Mouse (Mus musculus): ENCODE results near the gene Cfap74. TPM values are rescaled to one million over a fixed set of nuclear protein-coding genes. Genes with fewer than 3 reads are reported as not detected.

Gene Cfap74
- polyA plus RNA-seq, 1 experiment from 2014 or later = 4.2 TPM

DNA sequence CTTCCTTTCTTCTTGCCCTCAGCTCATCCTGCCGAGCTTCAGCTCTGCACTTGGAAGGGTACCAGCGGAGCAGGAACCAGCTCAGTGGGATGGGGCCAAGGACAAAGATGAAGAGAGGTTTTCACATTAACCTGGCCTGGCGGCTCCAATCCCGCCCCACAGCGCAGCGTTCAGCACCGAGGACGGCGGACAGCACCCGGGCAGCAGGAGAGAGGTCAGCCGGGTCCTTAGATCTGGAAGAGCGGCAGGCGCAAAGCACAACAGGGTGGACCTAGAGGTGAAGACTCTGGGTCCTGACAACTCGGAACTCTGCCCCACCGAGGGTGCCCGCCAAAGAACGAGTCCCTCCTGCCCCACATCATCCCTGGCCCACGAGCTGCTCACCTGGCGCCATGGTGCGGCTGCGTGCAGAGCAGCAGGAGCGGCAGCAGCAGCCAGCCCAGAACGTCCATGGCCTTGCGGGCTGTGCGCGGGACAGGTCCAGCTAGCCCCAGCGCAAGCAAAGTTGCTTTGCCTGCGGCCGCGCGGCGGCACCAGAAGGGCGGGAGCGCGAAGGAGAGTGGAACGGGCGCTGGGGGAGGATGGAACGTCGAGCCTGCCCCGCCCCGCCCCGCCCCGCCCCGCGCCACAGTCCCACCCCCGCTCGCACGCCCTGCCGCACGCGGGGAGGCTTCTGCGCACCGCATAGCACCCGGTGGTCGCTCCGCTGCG, 11.3 kb upstream of the Cfap74 start, which contains the start of gene Gabrd:
Gene Gabrd, minus strand, starts transcription at position 602 of the 711 bp plus-strand sequence.
- peak within 1 kb of the TSS; percentile 79 for H3K4me2 ChIP-seq (ENCODE audit: low read length)
- H3K27ac ChIP-seq (ENCODE audit: low read length) = no peak within 1 kb of the TSS
- peak within 1 kb of the TSS; percentile 51 for H3K9ac ChIP-seq (replicated peaks; ENCODE audit: low read depth, low read length)
- WGBS = 1% methylated on average over 54 of the region's 57 CpGs
- H3K4me1 ChIP-seq (replicated peaks; ENCODE audit: control insufficient read depth, insufficient read depth, low read length) = peaks cover 9% of the 10 kb centered on the region
- peak; percentile 67 for ATAC-seq
- no peaks in the 10 kb centered on the region for H3K9me3 ChIP-seq (ENCODE audit: control insufficient read depth, low read length)
- peak within 1 kb of the TSS; percentile 50 for H3K4me3 ChIP-seq (replicated peaks; ENCODE audit: low read length)
- H3K27me3 ChIP-seq (replicated peaks; ENCODE audit: control insufficient read depth, insufficient read depth, low read length) = peaks cover 28% of the 10 kb centered on the region
- no peaks in the 10 kb centered on the region for H3K36me3 ChIP-seq (ENCODE audit: control insufficient read depth, insufficient read depth)

GRCm38 (mm10) chr4:155398222-155398540, 10.8 kb upstream of the Cfap74 start:
- ATAC-seq = no peak
- peak overlapping the region; percentile 13; the same call in 1 of the 2 replicates for H3K9ac ChIP-seq (replicated peaks; ENCODE audit: low read depth, low read length)
- H3K4me1 ChIP-seq (replicated peaks; ENCODE audit: control insufficient read depth, insufficient read depth, low read length) = peaks cover 9% of the 10 kb centered on the region
- peak overlapping the region; percentile 79 for H3K4me2 ChIP-seq (ENCODE audit: low read length)
- WGBS = 5% methylated on average over 9 of the region's 9 CpGs
- H3K27ac ChIP-seq (ENCODE audit: low read length) = no peak overlapping the region
- H3K36me3 ChIP-seq (ENCODE audit: control insufficient read depth, insufficient read depth) = no peaks in the 10 kb centered on the region
- H3K4me3 ChIP-seq (replicated peaks; ENCODE audit: low read length) = peak overlapping the region; percentile 50
- H3K9me3 ChIP-seq (ENCODE audit: control insufficient read depth, low read length) = no peaks in the 10 kb centered on the region
- peaks cover 28% of the 10 kb centered on the region for H3K27me3 ChIP-seq (replicated peaks; ENCODE audit: control insufficient read depth, insufficient read depth, low read length)

DNA sequence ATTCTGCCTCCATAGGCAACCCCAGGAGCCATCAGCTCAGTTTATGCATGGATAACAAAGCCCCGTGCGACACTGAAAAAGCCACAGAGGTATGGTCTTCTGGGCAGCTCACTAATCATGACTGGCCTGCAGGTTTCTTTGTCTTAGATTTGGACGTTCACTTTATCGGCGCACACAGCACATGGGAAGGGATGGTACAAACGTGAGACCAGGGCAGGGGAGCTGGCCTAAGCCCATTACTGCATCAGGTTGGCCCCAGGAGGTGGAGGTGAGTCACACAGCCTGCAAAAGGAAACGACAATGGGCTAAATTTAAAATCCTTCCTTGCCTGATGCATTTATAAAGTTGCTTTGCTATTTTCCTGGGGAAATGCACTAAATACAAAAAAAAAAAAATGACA, 7.9 kb upstream of the Cfap74 start:
- WGBS = 73% methylated on average over 7 of the region's 7 CpGs
- ATAC-seq = no peak
- no peak overlapping the region for H3K27ac ChIP-seq (ENCODE audit: low read length)
- H3K4me1 ChIP-seq (replicated peaks; ENCODE audit: control insufficient read depth, insufficient read depth, low read length) = peaks cover 9% of the 10 kb centered on the region
- H3K4me2 ChIP-seq (ENCODE audit: low read length) = no peak overlapping the region
- no peaks in the 10 kb centered on the region for H3K36me3 ChIP-seq (ENCODE audit: control insufficient read depth, insufficient read depth)
- H3K4me3 ChIP-seq (replicated peaks; ENCODE audit: low read length) = no peak overlapping the region
- H3K9ac ChIP-seq (replicated peaks; ENCODE audit: low read depth, low read length) = no peak overlapping the region
- H3K27me3 ChIP-seq (replicated peaks; ENCODE audit: control insufficient read depth, insufficient read depth, low read length) = peaks cover 26% of the 10 kb centered on the region
- no peaks in the 10 kb centered on the region for H3K9me3 ChIP-seq (ENCODE audit: control insufficient read depth, low read length)

DNA sequence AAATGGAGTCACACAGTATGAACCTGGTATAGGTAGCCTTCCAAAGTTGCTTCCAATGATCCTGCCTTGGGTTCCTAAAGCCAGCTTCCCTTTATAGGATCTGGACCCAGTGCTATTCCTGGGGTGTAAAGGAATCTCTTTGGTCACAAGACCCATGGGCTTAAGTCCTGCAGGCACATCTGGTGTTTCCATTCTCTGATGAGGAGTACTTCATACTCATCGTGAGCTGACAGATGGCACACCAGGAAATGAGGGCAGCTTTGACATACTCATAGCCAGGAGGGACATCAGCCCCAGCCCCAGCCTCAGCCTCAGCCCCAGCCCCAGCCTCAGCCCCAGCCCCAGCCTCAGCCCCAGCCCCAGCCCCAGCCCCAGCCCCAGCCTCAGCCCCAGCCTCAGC, 6.5 kb upstream of the Cfap74 start:
- Histone ChIP-seq H3K36me3 (ENCODE audit: control insufficient read depth, insufficient read depth) (no peaks in the 10 kb centered on the region), H3K4me1 (replicated peaks; ENCODE audit: control insufficient read depth, insufficient read depth, low read length) (peaks cover 6% of the 10 kb centered on the region), H3K4me3 (replicated peaks; ENCODE audit: low read length) (no peak overlapping the region), H3K9me3 (ENCODE audit: control insufficient read depth, low read length) (no peaks in the 10 kb centered on the region), H3K27me3 (replicated peaks; ENCODE audit: control insufficient read depth, insufficient read depth, low read length) (peaks cover 12% of the 10 kb centered on the region), H3K27ac (ENCODE audit: low read length) (no peak overlapping the region), H3K4me2 (ENCODE audit: low read length) (no peak overlapping the region), H3K9ac (replicated peaks; ENCODE audit: low read depth, low read length) (no peak overlapping the region)
- no peak for ATAC-seq
- 70% methylated on average over 1 of the region's 1 CpGs for WGBS

DNA sequence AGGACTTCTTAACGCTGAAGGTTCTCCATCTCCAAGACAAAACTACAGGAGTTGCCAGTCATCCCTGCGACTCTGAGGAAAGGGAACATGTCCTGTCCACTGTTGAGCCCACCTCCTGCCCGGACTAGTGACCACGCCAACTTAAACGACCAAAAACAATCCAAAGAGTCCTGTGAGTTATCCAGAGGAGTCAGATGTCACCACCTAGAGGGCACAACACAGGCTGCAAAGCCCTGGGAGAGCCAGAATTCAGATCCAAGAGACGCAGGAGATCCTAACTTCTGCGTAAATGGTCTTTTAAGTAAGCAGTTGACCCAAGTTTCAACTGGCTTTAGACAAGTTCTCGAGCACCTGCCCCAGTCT, 314 bp upstream of the Cfap74 start:
- H3K4me2 ChIP-seq (ENCODE audit: low read length) = peak overlapping the region; percentile 77
- H3K4me3 ChIP-seq (replicated peaks; ENCODE audit: low read length) = peak overlapping the region; percentile 57
- H3K27ac ChIP-seq (ENCODE audit: low read length) = no peak overlapping the region
- H3K9ac ChIP-seq (replicated peaks; ENCODE audit: low read depth, low read length) = 0 out of 2 replicates have a peak overlapping the region, but pooled peaks have one; percentile 23
- no peaks in the 10 kb centered on the region for H3K36me3 ChIP-seq (ENCODE audit: control insufficient read depth, insufficient read depth)
- 3% methylated on average over 8 of the region's 8 CpGs for WGBS
- H3K9me3 ChIP-seq (ENCODE audit: control insufficient read depth, low read length) = no peaks in the 10 kb centered on the region
- H3K27me3 ChIP-seq (replicated peaks; ENCODE audit: control insufficient read depth, insufficient read depth, low read length) = 0 out of 2 replicates have a peak, but pooled peaks cover 2% of the 10 kb centered on the region
- peak; percentile 59 for ATAC-seq
- H3K4me1 ChIP-seq (replicated peaks; ENCODE audit: control insufficient read depth, insufficient read depth, low read length) = peaks cover 7% of the 10 kb centered on the region; the same call in 1 of the 2 replicates

- ATAC-seq = no peak
- 94% methylated on average over 6 of the region's 6 CpGs for WGBS
- H3K4me2 ChIP-seq (ENCODE audit: low read length) = no peak overlapping the region
- H3K27me3 ChIP-seq (replicated peaks; ENCODE audit: control insufficient read depth, insufficient read depth, low read length) = 0 out of 2 replicates have a peak, but pooled peaks cover 2% of the 10 kb centered on the region
- H3K4me3 ChIP-seq (replicated peaks; ENCODE audit: low read length) = no peak overlapping the region
- H3K9ac ChIP-seq (replicated peaks; ENCODE audit: low read depth, low read length) = no peak overlapping the region
- H3K4me1 ChIP-seq (replicated peaks; ENCODE audit: control insufficient read depth, insufficient read depth, low read length) = peaks cover 7% of the 10 kb centered on the region; the same call in 1 of the 2 replicates
- no peak overlapping the region for H3K27ac ChIP-seq (ENCODE audit: low read length)
- H3K9me3 ChIP-seq (ENCODE audit: control insufficient read depth, low read length) = no peaks in the 10 kb centered on the region
- no peaks in the 10 kb centered on the region for H3K36me3 ChIP-seq (ENCODE audit: control insufficient read depth, insufficient read depth)
These were observed 3.1 kb downstream of the Cfap74 start for GRCm38 (mm10) chr4:155412124-155412523.

GRCm38 (mm10) chr4:155413641-155414335, 4.8 kb downstream of the Cfap74 start:
- H3K4me3 ChIP-seq (replicated peaks; ENCODE audit: low read length) = no peak overlapping the region
- H3K36me3 ChIP-seq (ENCODE audit: control insufficient read depth, insufficient read depth) = no peaks in the 10 kb centered on the region
- ATAC-seq = no peak
- no peaks in the 10 kb centered on the region for H3K9me3 ChIP-seq (ENCODE audit: control insufficient read depth, low read length)
- no peak overlapping the region for H3K9ac ChIP-seq (replicated peaks; ENCODE audit: low read depth, low read length)
- 92% methylated on average over 11 of the region's 11 CpGs for WGBS
- H3K4me1 ChIP-seq (replicated peaks; ENCODE audit: control insufficient read depth, insufficient read depth, low read length) = peaks cover 3% of the 10 kb centered on the region; the same call in 1 of the 2 replicates
- no peaks in the 10 kb centered on the region for H3K27me3 ChIP-seq (replicated peaks; ENCODE audit: control insufficient read depth, insufficient read depth, low read length)
- no peak overlapping the region for H3K27ac ChIP-seq (ENCODE audit: low read length)
- H3K4me2 ChIP-seq (ENCODE audit: low read length) = no peak overlapping the region

DNA sequence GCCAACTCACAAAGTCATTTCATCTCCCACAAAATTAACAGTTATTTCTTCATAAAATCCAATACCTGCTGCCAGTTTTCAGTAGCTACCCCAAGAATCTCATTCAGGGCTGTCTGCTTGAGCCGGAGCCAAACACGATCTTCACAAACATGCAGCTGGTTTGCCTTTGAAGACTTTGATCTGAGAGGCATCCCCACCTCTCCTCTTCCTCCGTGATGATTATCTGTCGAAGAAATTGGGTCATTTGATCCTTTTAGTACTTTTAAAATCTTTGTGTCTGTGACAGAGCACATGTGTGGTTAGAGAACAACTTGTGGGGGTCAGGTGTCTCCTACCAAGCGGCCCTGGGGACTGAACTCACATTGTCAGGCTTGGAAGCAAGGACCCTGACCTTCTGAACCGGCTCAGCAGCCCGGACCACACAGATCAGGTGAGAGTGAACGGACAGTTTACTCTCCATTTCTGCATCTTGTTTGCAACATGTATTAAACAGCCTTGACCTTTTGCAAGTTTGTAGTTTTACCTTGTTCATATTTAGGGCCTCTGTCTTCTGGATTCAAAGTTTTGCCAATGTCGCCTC, 5.8 kb downstream of the Cfap74 start:
- no peak overlapping the region for H3K27ac ChIP-seq (ENCODE audit: low read length)
- 82% methylated on average over 9 of the region's 9 CpGs for WGBS

GRCm38 (mm10) chr4:155420137-155420536, 11.1 kb downstream of the Cfap74 start:
- Histone ChIP-seq H3K9me3 (ENCODE audit: control insufficient read depth, low read length) (no peaks in the 10 kb centered on the region), H3K9ac (replicated peaks; ENCODE audit: low read depth, low read length) (no peak overlapping the region), H3K4me2 (ENCODE audit: low read length) (no peak overlapping the region), H3K36me3 (ENCODE audit: control insufficient read depth, insufficient read depth) (no peaks in the 10 kb centered on the region), H3K27me3 (replicated peaks; ENCODE audit: control insufficient read depth, insufficient read depth, low read length) (no peaks in the 10 kb centered on the region), H3K4me3 (replicated peaks; ENCODE audit: low read length) (no peak overlapping the region), H3K4me1 (replicated peaks; ENCODE audit: control insufficient read depth, insufficient read depth, low read length) (no peaks in the 10 kb centered on the region), H3K27ac (ENCODE audit: low read length) (no peak overlapping the region)
- WGBS = 88% methylated on average over 3 of the region's 3 CpGs
- no peak for ATAC-seq

More for the DNA sequence above, 5.8 kb downstream of the Cfap74 start:
- peaks cover under 1% of the 10 kb centered on the region; the same call in 1 of the 2 replicates for H3K4me1 ChIP-seq (replicated peaks; ENCODE audit: control insufficient read depth, insufficient read depth, low read length)
- ATAC-seq = no peak
- no peaks in the 10 kb centered on the region for H3K9me3 ChIP-seq (ENCODE audit: control insufficient read depth, low read length)
- no peaks in the 10 kb centered on the region for H3K27me3 ChIP-seq (replicated peaks; ENCODE audit: control insufficient read depth, insufficient read depth, low read length)
- H3K4me2 ChIP-seq (ENCODE audit: low read length) = no peak overlapping the region
- no peaks in the 10 kb centered on the region for H3K36me3 ChIP-seq (ENCODE audit: control insufficient read depth, insufficient read depth)
- no peak overlapping the region for H3K9ac ChIP-seq (replicated peaks; ENCODE audit: low read depth, low read length)
- H3K4me3 ChIP-seq (replicated peaks; ENCODE audit: low read length) = no peak overlapping the region
